Mouse (Mus musculus) G1E (cell line): ENCODE measurements around the gene Ei24. TPM values are rescaled to one million over a fixed set of nuclear protein-coding genes. Genes with fewer than 3 reads are reported as not detected.

Experiments
- ATAC-seq: 2 replicates; pipeline ENCODE4 v1.8.0; 2016; ENCODE audit warnings: mild to moderate bottlenecking; ENCODE audit not compliant: insufficient number of reproducible peaks, poor library complexity, low FRiP score, severe bottlenecking; ENCODE audit errors: extremely low read depth
- DNase-seq: peaks from one replicate; pipeline ENCODE4 v3.0.0; 2012; ENCODE audit warnings: low spot score
- H3K27me3 ChIP-seq: 2 replicates; pipeline ENCODE4 v1.6.1; 2012; ENCODE audit warnings: mild to moderate bottlenecking, low read length, inconsistent platforms; ENCODE audit not compliant: insufficient read depth
- H3K36me3 ChIP-seq: replicated peaks from 2 replicates; pipeline ENCODE3; 2012; ENCODE audit warnings: mild to moderate bottlenecking, inconsistent platforms
- H3K4me1 ChIP-seq: 2 replicates; pipeline ENCODE4 v1.6.1; 2012; ENCODE audit warnings: low read depth, low read length, inconsistent platforms, mixed read lengths; ENCODE audit not compliant: insufficient read depth
- H3K4me3 ChIP-seq: 2 replicates; pipeline ENCODE4 v1.5.1; 2012; ENCODE audit warnings: low read depth, mild to moderate bottlenecking, inconsistent platforms, low read length, moderate library complexity, mixed read lengths
- H3K9me3 ChIP-seq: replicated peaks from 2 replicates; pipeline ENCODE4 v1.6.1; 2012; ENCODE audit warnings: inconsistent platforms
- CTCF ChIP-seq: IDR thresholded peaks from 2 replicates; pipeline ENCODE4 v1.5.1; 2012; ENCODE audit warnings: low read depth, low read length, inconsistent platforms, mixed read lengths
- GATA1 ChIP-seq: IDR thresholded peaks from 2 replicates; pipeline ENCODE4 v1.6.1; 2012; ENCODE audit warnings: borderline replicate concordance, low read length, inconsistent platforms, mixed read lengths
- GATA2 ChIP-seq: IDR thresholded peaks from 2 replicates; pipeline ENCODE4 v1.6.1; 2012; ENCODE audit warnings: low read depth, low read length, inconsistent platforms, borderline replicate concordance
- POLR2AphosphoS5 ChIP-seq: IDR thresholded peaks from 2 replicates; pipeline ENCODE4 v1.6.1; 2012; ENCODE audit warnings: low read depth, low read length, inconsistent platforms; ENCODE audit not compliant: insufficient replicate concordance
- TAL1 ChIP-seq: conservative IDR thresholded peaks from 2 replicates; pipeline ENCODE4 v1.6.1; 2012; ENCODE audit warnings: low read depth, low read length, inconsistent platforms, mixed read lengths
- polyA plus RNA-seq: library from polyadenylated mRNA; stranded (reverse); fragments of >175 nt; gene quantifications from 2 replicates; pipeline ENCODE4 v1.2.3, GENCODE M21; 2012
- total RNA-seq, 2 experiments: library from RNA; stranded (forward) in 1 of 2; stranded (reverse) in 1 of 2; fragments of 200-1000 nt in 1 of 2; fragments of >200 nt in 1 of 2; fragmentation: Nextera tagmentation in 1 of 2; gene quantifications; 2 replicates each; pipeline ENCODE4 v1.2.3; 2014 to 2017

Gene Ei24
- total and polyA plus RNA-seq, 3 experiments = 32.2 to 63.3 (median 47.3) TPM

DNA sequence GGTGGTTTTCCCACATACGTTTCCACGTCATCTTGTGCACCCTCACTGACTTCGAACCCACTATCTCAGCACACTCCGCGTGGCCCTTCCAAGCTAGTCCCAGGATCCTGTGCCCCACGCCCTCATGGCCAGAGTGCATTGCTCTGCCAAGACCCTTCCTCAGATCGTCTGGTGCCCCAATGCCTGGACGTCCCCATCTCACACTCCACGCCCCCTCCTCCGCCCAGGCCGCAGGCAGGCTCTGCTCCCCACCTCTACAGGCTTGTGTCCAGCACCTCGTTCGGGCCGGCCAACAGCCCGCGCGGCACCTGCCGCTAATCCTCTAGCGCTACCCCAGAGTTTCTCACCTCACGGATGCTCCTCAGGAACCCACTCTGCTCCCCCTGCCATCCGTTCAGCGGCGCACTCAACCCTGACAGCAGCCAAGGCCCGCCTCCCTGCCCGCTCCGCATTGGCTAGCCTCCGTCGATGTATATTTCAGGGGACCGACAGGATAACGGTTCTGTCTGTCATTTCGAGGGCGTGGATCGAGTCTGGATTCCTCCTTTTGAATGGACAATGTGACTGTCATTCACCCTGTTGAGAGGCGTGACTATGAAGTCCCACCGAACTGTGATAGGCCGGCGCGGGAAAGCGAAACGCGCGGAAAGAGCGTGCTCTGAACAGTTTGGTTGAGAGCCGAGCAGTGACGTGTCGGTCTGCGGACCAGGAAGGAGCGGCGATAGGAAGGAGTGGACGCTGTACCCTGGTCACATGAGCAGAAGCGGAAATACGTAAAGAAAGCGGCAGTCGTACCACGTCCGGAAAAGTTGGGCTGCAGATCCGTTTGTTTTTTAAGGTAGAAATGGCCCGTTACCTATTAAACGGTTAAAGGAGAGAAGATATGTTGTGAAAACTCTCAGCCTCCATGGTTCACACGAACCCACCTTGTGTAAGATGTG is 29.7 kb downstream of the Ei24 start, which contains the start of gene Stt3a:
TSS of gene Stt3a (minus strand) at position 477 of the 941 bp plus-strand sequence.
- Histone ChIP-seq H3K4me1 (peaks cover 13% of the 10 kb centered on the region), H3K9me3 (no peaks in the 10 kb centered on the region), H3K4me3 (peak within 1 kb of the TSS; percentile 100), H3K27me3 (no peaks in the 10 kb centered on the region), H3K36me3 (peaks cover 23% of the 10 kb centered on the region)
- DNase-seq (peak; percentile 80), ATAC-seq (peak; percentile 96)
- no peak for TF ChIP-seq TAL1
- no peak for TF ChIP-seq CTCF

DNA sequence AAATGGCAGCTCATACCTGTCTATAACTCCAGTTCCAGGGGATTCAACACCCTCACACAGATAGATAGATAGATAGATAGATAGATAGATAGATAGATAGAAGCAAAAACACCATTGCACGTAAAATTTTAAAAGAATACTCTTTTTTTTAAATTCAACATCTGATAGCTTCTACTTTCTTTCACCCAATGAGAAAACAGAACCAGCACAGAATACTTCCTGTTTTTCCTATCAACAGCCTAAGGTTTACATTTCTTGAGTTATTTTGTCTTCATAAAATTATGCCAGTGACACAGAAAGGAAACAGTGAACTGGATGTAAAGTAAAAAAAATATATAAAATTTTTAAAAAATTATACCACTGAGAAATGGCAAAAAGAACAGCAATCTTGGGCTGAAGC is 32.8 kb downstream of the Ei24 start:
- H3K4me3 ChIP-seq = no peak overlapping the region
- H3K4me1 ChIP-seq = peaks cover 15% of the 10 kb centered on the region
- TF ChIP-seq POLR2AphosphoS5 = no peak
- TF ChIP-seq TAL1 = no peak
- no peak for TF ChIP-seq GATA1
- no peak for TF ChIP-seq GATA2
- TF ChIP-seq CTCF = no peak
- peaks cover 47% of the 10 kb centered on the region for H3K36me3 ChIP-seq
- ATAC-seq (no peak), DNase-seq (no peak)
- H3K9me3 ChIP-seq = no peaks in the 10 kb centered on the region
- no peaks in the 10 kb centered on the region for H3K27me3 ChIP-seq

Other genes starting within 250 kb of the Ei24 start
- gene Gm17689, start 214.8 kb downstream of the Ei24 start, total RNA-seq (2014; fragmentation: Nextera tagmentation) = not detected in 2 replicates
- not detected in 2 replicates for gene Gm17689, start 214.8 kb downstream of the Ei24 start, total RNA-seq (2017)
- gene Gm17689, start 214.8 kb downstream of the Ei24 start, polyA plus RNA-seq = not detected in 2 replicates
- not detected in 2 replicates for gene A630095E13Rik, start 154.0 kb downstream of the Ei24 start, total RNA-seq (2014; fragmentation: Nextera tagmentation)
- 0.05 TPM in 1 of 2 replicates, not detected in the other for gene A630095E13Rik, start 154.0 kb downstream of the Ei24 start, total RNA-seq (2017)
- not detected in 2 replicates for gene A630095E13Rik, start 154.0 kb downstream of the Ei24 start, polyA plus RNA-seq
- not detected in 2 replicates for gene Acrv1, start 104.2 kb downstream of the Ei24 start, total RNA-seq (2014; fragmentation: Nextera tagmentation)
- 0.05 and 0.06 TPM in 2 replicates for gene Acrv1, start 104.2 kb downstream of the Ei24 start, total RNA-seq (2017)
- gene Acrv1, start 104.2 kb downstream of the Ei24 start, polyA plus RNA-seq = not detected in 2 replicates
- 45.7 and 74.2 TPM in 2 replicates for gene Chek1, start 70.3 kb downstream of the Ei24 start, total RNA-seq (2014; fragmentation: Nextera tagmentation)
- gene Chek1, start 70.3 kb downstream of the Ei24 start, total RNA-seq (2017) = 59.8 and 78.7 TPM in 2 replicates
- 3.1 TPM in 2 replicates for gene Chek1, start 70.3 kb downstream of the Ei24 start, polyA plus RNA-seq
- 463 and 533 TPM in 2 replicates for gene Stt3a, start 29.7 kb downstream of the Ei24 start, total RNA-seq (2014; fragmentation: Nextera tagmentation)
- gene Stt3a, start 29.7 kb downstream of the Ei24 start, total RNA-seq (2017) = 565 and 862 TPM in 2 replicates
- 2.2 and 7.1 TPM in 2 replicates for gene Stt3a, start 29.7 kb downstream of the Ei24 start, polyA plus RNA-seq
- gene Fez1, start 24.5 kb upstream of the Ei24 start, total RNA-seq (2014; fragmentation: Nextera tagmentation) = not detected in 2 replicates
- gene Fez1, start 24.5 kb upstream of the Ei24 start, total RNA-seq (2017) = 0.12 and 0.44 TPM in 2 replicates
- gene Fez1, start 24.5 kb upstream of the Ei24 start, polyA plus RNA-seq = not detected in 2 replicates